Mouse (Mus musculus) cerebellum, adult 11-12 months (tissue): ENCODE measurements around the gene Olfr137.

Experiments used
- DNase-seq: peaks from one replicate; pipeline ENCODE4 v3.0.0; 2022

Gene Olfr137

GRCm38 (mm10) chr17:38307470-38307869 is at the start of gene Olfr137:
Olfr137 (minus strand) TSS chr17:38307570.
- no peak for DNase-seq

GRCm38 (mm10) chr17:38329531-38329930 is 22.2 kb upstream of the Olfr137 start, which contains the start of gene Olfr136:
Olfr136 (plus strand) TSS chr17:38329831.
- DNase-seq = no peak

GRCm38 (mm10) chr17:38260735-38261134 is 46.6 kb downstream of the Olfr137 start, which contains the start of gene Olfr138:
Olfr138 (plus strand) TSS chr17:38261035.
- no peak for DNase-seq
